Mouse (Mus musculus): ENCODE measurements around the gene Tbx19. TPM values are rescaled to one million over a fixed set of nuclear protein-coding genes. Genes with fewer than 3 reads are reported as not detected.

Tbx19 gene
- polyA plus RNA-seq (2014; fragmentation: Illumina TruSeq; extraction: RNeasy Lipid Tissue Mini Kit (QIAGEN cat#74804); ENCODE audit: low read depth, low replicate concordance): not detected

DNA sequence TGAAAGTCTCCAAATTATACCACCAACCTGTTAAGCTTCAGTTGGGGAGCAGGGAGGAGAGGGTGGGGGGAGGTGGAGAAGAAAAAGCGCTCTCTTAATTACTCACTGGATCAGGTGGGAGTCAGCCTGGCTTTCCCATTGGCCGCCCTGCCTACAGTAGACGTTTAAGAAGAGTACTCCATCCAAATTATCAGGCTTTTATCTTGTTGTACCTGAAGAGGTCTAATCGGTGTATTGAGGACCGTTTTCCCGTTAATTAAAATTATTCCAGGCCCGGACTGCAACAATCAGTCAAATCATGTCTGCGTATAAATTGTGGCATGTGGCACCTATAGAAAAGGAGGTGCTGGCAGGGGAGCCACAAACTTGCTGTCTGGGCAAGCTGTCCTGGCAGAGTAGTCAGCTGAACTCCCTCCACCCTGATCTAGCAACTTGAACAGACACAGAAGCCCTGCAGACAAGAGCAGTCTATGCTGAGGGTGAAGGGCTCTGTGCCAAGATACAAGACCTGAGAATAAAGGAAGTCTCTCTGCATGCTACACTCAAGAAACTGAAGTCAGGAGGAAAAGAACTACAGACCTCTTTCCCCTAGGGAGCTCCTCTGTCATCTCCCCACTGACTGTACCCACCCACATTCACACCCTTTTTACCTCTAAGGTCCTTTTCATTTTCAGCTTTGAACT is at the start of gene Tbx19:
Gene Tbx19, minus strand, starts transcription at position 51 of the 683 bp plus-strand sequence.

GRCm38 (mm10) chr1:165193880-165194661 is 33.5 kb upstream of the Tbx19 start, which contains the start of gene Sft2d2:
Gene Sft2d2 (minus strand): TSS chr1:165194438.

Other genes starting within 250 kb of the Tbx19 start
- not detected for gene Xcl1, start 225.2 kb downstream of the Tbx19 start, polyA plus RNA-seq (2014; fragmentation: Illumina TruSeq; extraction: RNeasy Lipid Tissue Mini Kit (QIAGEN cat#74804); ENCODE audit: low read depth, low replicate concordance)
- gene Sft2d2, start 33.7 kb upstream of the Tbx19 start, polyA plus RNA-seq (2014; fragmentation: Illumina TruSeq; extraction: RNeasy Lipid Tissue Mini Kit (QIAGEN cat#74804); ENCODE audit: low read depth, low replicate concordance): 49.0 TPM
- 108 TPM for gene Tiprl, start 76.2 kb upstream of the Tbx19 start, polyA plus RNA-seq (2014; fragmentation: Illumina TruSeq; extraction: RNeasy Lipid Tissue Mini Kit (QIAGEN cat#74804); ENCODE audit: low read depth, low replicate concordance)
- gene Gpr161, start 135.0 kb upstream of the Tbx19 start, polyA plus RNA-seq (2014; fragmentation: Illumina TruSeq; extraction: RNeasy Lipid Tissue Mini Kit (QIAGEN cat#74804); ENCODE audit: low read depth, low replicate concordance): 1.1 TPM

All from kidney, adult 10 weeks (tissue).